In the genomic region with DNA sequence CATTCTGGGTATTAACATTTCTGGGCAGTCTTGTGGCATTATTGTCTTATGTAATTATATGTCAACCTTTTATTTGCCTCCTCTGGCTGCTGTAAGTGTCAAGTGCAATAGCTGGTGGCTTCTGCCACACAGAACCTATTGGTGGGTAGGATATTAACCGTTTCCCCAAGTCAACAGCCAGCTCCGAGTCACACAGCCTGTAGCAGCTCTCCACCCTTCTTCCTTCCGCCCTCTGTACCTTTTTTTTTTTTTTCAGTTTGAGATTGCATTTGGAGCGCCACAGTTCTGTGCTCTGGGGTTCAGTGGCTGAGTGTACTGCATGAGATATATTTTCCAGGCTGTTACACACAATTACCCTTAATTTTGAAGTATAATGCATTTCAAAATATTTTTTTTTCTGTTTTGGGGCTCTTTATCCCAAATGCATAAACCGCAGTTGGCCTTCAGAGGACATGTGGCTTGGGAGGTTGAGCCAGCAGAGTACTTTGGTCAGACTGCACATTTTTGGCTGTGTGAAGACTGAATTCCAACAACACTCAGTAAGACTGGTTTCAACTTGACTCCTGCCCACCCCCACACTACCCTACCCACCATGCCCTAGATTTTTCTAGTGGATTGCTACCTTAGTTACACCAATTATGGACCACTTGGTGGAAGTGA, we compare ENCODE assay signal across 18 mouse cellular contexts. TPM values are rescaled to one million over a fixed set of nuclear protein-coding genes. Genes with fewer than 3 reads are reported as not detected.
DNase-seq lines count a peak whose midpoint lies in the region; ATAC-seq and TF ChIP-seq lines count a peak whose summit lies in the region.
"Had no signal": no experiment of that assay in that cellular context is flagged by ENCODE, and none has a peak within 500 bp of the region (broad histone marks: within the 10 kb centered on the region; RNA-seq: fewer than 3 reads in every experiment).

No protein-coding gene starts in this region.

- H3K9me3 ChIP-seq in forebrain, embryonic 15.5 days: no peaks in the 10 kb centered on the region
- no peaks in the 10 kb centered on the region for H3K9me3 ChIP-seq in forebrain, embryonic 13.5 days (replicated peaks)
- no peaks in the 10 kb centered on the region for H3K9me3 ChIP-seq in lung, embryonic 16.5 days (ENCODE audit: control insufficient read depth, low read length)
- no peaks in the 10 kb centered on the region for H3K9me3 ChIP-seq in intestine, postnatal 0 days (ENCODE audit: control insufficient read depth)
- H3K9me3 ChIP-seq: forebrain, embryonic 12.5 days; megakaryocyte, embryonic 14.5 days; stomach, embryonic 15.5 days had no signal

- H3K27me3 ChIP-seq in forebrain, embryonic 15.5 days: peaks cover 17% of the 10 kb centered on the region
- H3K27me3 ChIP-seq in forebrain, embryonic 13.5 days: peaks cover 39% of the 10 kb centered on the region
- no peaks in the 10 kb centered on the region for H3K27me3 ChIP-seq in lung, embryonic 16.5 days (ENCODE audit: control insufficient read depth, insufficient read depth, low read depth, low read length)
- no peaks in the 10 kb centered on the region for H3K27me3 ChIP-seq in intestine, postnatal 0 days (replicated peaks; ENCODE audit: control insufficient read depth, insufficient read depth, low read length)
- H3K27me3 ChIP-seq: stomach, embryonic 15.5 days had no signal

- ATAC-seq in forebrain, embryonic 15.5 days (replicated peaks): 0 out of 2 replicates have a peak, but pooled peaks have one; percentile 17
- ATAC-seq in forebrain, embryonic 13.5 days: no peak
- ATAC-seq in lung, embryonic 16.5 days (ENCODE audit: low read depth): peak; percentile 26; the same call in 1 of the 2 replicates
- ATAC-seq in intestine, postnatal 0 days: no peak
- ATAC-seq: intestine, embryonic 16.5 days had no signal

- DNase-seq in lung, postnatal 14 days: no peak
- DNase-seq in T-cell, adult 2 months (ENCODE audit: low spot score): peak; percentile 37
- no peak for DNase-seq in gastrocnemius, postnatal 10 days
- DNase-seq: adrenal gland, postnatal 36 days; cerebellum, adult 11-12 months; kidney, postnatal 4 days; left cerebral cortex, postnatal 4 days; retina, postnatal 1 day had no signal

- peaks cover 100% of the 10 kb centered on the region for H3K79me2 ChIP-seq in macrophage (ENCODE audit: inconsistent target)

- 68% methylated on average over 5 of the region's 5 CpGs for WGBS in forebrain, embryonic 15.5 days
- 66% methylated on average over 5 of the region's 5 CpGs for WGBS in forebrain, embryonic 13.5 days
- 40% methylated on average over 5 of the region's 5 CpGs for WGBS in lung, embryonic 16.5 days
- WGBS in macrophage (ENCODE audit: missing documents): 5% methylated on average over 5 of the region's 5 CpGs
- WGBS in intestine, postnatal 0 days: 43% methylated on average over 5 of the region's 5 CpGs

- H3K9ac ChIP-seq in forebrain, embryonic 15.5 days (replicated peaks): no peak overlapping the region
- H3K9ac ChIP-seq in forebrain, embryonic 13.5 days: no peak overlapping the region
- H3K9ac ChIP-seq in lung, embryonic 16.5 days (ENCODE audit: low read length): no peak overlapping the region
- no peak overlapping the region for H3K9ac ChIP-seq in intestine, postnatal 0 days (ENCODE audit: low read depth, low read length)
- H3K9ac ChIP-seq: forebrain, embryonic 12.5 days; stomach, embryonic 15.5 days had no signal

- H3K36me3 ChIP-seq in forebrain, embryonic 15.5 days: no peaks in the 10 kb centered on the region
- H3K36me3 ChIP-seq in forebrain, embryonic 13.5 days (ENCODE audit: poor library complexity, severe bottlenecking): no peaks in the 10 kb centered on the region
- H3K36me3 ChIP-seq in lung, embryonic 16.5 days (ENCODE audit: control insufficient read depth, insufficient read depth, low read length): no peaks in the 10 kb centered on the region; the same call in 1 of the 2 replicates
- H3K36me3 ChIP-seq in macrophage (ENCODE audit: inconsistent target): no peaks in the 10 kb centered on the region
- no peaks in the 10 kb centered on the region for H3K36me3 ChIP-seq in intestine, postnatal 0 days (ENCODE audit: control insufficient read depth, insufficient read depth)
- H3K36me3 ChIP-seq: forebrain, embryonic 12.5 days; stomach, embryonic 15.5 days had no signal

- H3K4me3 ChIP-seq in forebrain, embryonic 15.5 days: no peak overlapping the region
- H3K4me3 ChIP-seq in forebrain, embryonic 13.5 days: no peak overlapping the region
- H3K4me3 ChIP-seq in lung, embryonic 16.5 days (ENCODE audit: low read length): no peak overlapping the region
- no peak overlapping the region for H3K4me3 ChIP-seq in macrophage (ENCODE audit: inconsistent target)
- H3K4me3 ChIP-seq in intestine, postnatal 0 days (ENCODE audit: low read depth, low read length): no peak overlapping the region
- H3K4me3 ChIP-seq: forebrain, embryonic 12.5 days; megakaryocyte, embryonic 14.5 days; myocyte; stomach, embryonic 15.5 days had no signal

- no peak overlapping the region for H3K4me2 ChIP-seq in forebrain, embryonic 15.5 days (replicated peaks)
- no peak overlapping the region for H3K4me2 ChIP-seq in forebrain, embryonic 13.5 days
- no peak overlapping the region for H3K4me2 ChIP-seq in lung, embryonic 16.5 days (ENCODE audit: low read depth, low read length)
- H3K4me2 ChIP-seq in intestine, postnatal 0 days (replicated peaks; ENCODE audit: low read depth): no peak overlapping the region
- H3K4me2 ChIP-seq: forebrain, embryonic 12.5 days; stomach, embryonic 15.5 days had no signal

- H3K27ac ChIP-seq in forebrain, embryonic 15.5 days (replicated peaks): no peak overlapping the region
- H3K27ac ChIP-seq in forebrain, embryonic 13.5 days: no peak overlapping the region
- peak overlapping the region; percentile 38 for H3K27ac ChIP-seq in lung, embryonic 16.5 days (ENCODE audit: low read length)
- H3K27ac ChIP-seq in macrophage: peak overlapping the region; percentile 30
- no peak overlapping the region for H3K27ac ChIP-seq in intestine, postnatal 0 days (ENCODE audit: low read depth, low read length)
- H3K27ac ChIP-seq: forebrain, embryonic 12.5 days had no signal

- no peaks in the 10 kb centered on the region for H3K4me1 ChIP-seq in forebrain, embryonic 15.5 days
- peaks cover 12% of the 10 kb centered on the region; the same call in 1 of the 2 replicates for H3K4me1 ChIP-seq in forebrain, embryonic 13.5 days
- peaks cover 50% of the 10 kb centered on the region for H3K4me1 ChIP-seq in lung, embryonic 16.5 days (replicated peaks; ENCODE audit: control insufficient read depth, insufficient read depth, low read length)
- H3K4me1 ChIP-seq in intestine, postnatal 0 days (replicated peaks; ENCODE audit: control insufficient read depth, insufficient read depth, low read length): no peaks in the 10 kb centered on the region
- H3K4me1 ChIP-seq: forebrain, embryonic 12.5 days; stomach, embryonic 15.5 days had no signal

- no peak for TF ChIP-seq CTCF in intestine, postnatal 0 days (IDR thresholded peaks at IDR 0.05; ENCODE audit: low read depth)

RNA-seq across cellular contexts. Expression of gene Elmo1, which starts 7.7 kb away (rescaled TPM):
- 31.5 and 34.9 TPM in 2 replicates for polyA plus RNA-seq in forebrain, embryonic 15.5 days (2015; fragmentation: Nextera tagmentation; extraction: Ambion mirVana)
- polyA plus RNA-seq in forebrain, embryonic 13.5 days (2015; fragmentation: Nextera tagmentation; extraction: Ambion mirVana): 24.0 and 24.3 TPM in 2 replicates
- polyA plus RNA-seq in lung, embryonic 16.5 days (2015; fragmentation: Nextera tagmentation; extraction: Ambion mirVana): 43.9 and 44.3 TPM in 2 replicates
- 100 to 1,000 TPM; 288 to 518 (median 336) TPM for total RNA-seq in macrophage (2018; cell fraction: chromatin; rRNA removed)
- total RNA-seq in macrophage (2018; cell fraction: cytosol; rRNA removed): 10 to 100 TPM; 26.3 to 39.5 (median 30.3) TPM
- total RNA-seq in macrophage (2018; cell fraction: nucleus; rRNA removed): 100 to 1,000 TPM in 22 of 26 experiments, 10 to 100 TPM in 4; 95.7 to 372 (median 152) TPM
- 20.9 to 48.4 TPM (median 31.3 TPM) in 3 replicates for polyA plus RNA-seq in macrophage (2018)
- 8.2 and 8.6 TPM in 2 replicates for polyA plus RNA-seq in intestine, postnatal 0 days (2015; fragmentation: Nextera tagmentation; extraction: Ambion mirVana)
- total RNA-seq in gastrocnemius, postnatal 10 days (2021): 10 to 100 TPM; 13.0 to 21.5 TPM

Comparison
In these comparisons a context has a peak if more than half of its experiments do, and no peak if none do; other contexts are left out.
1. ATAC-seq: peak in forebrain, embryonic 15.5 days (single experiment) and lung, embryonic 16.5 days (single experiment); none in forebrain, embryonic 13.5 days (single experiment) and intestine, postnatal 0 days (single experiment).
2. H3K27ac ChIP-seq: peak in lung, embryonic 16.5 days (single experiment) and macrophage (single experiment); none in forebrain, embryonic 15.5 days (single experiment), forebrain, embryonic 13.5 days (single experiment) and intestine, postnatal 0 days (single experiment).